Mouse (Mus musculus): ENCODE data around the gene Svs6.

The Svs6 gene

GRCm38 (mm10) chr2:164359668-164360067 lies 43.1 kb downstream of the Svs6 start:
- no peak for DNase-seq (ENCODE audit: low read depth, low spot score)

GRCm38 (mm10) chr2:164360974-164361657 lies 44.6 kb downstream of the Svs6 start:
- no peaks in the 10 kb centered on the region for H3K27me3 ChIP-seq (ENCODE audit: control insufficient read depth, insufficient read depth, low read length, poor library complexity, severe bottlenecking)
- no peaks in the 10 kb centered on the region for H3K36me3 ChIP-seq (ENCODE audit: control insufficient read depth, insufficient read depth, low read length, poor library complexity, severe bottlenecking)
- no peak for DNase-seq (ENCODE audit: low read depth, low spot score)

More at GRCm38 (mm10) chr2:164359668-164360067, 43.1 kb downstream of the Svs6 start:
- Histone ChIP-seq H3K27me3 (ENCODE audit: control insufficient read depth, insufficient read depth, low read length, poor library complexity, severe bottlenecking) (no peaks in the 10 kb centered on the region), H3K36me3 (ENCODE audit: control insufficient read depth, insufficient read depth, low read length, poor library complexity, severe bottlenecking) (no peaks in the 10 kb centered on the region)

GRCm38 (mm10) chr2:164366947-164367346 lies 50.4 kb downstream of the Svs6 start:
- DNase-seq (ENCODE audit: low read depth, low spot score), result no peak
- Histone ChIP-seq H3K36me3 (ENCODE audit: control insufficient read depth, insufficient read depth, low read length, poor library complexity, severe bottlenecking) (no peaks in the 10 kb centered on the region), H3K27me3 (ENCODE audit: control insufficient read depth, insufficient read depth, low read length, poor library complexity, severe bottlenecking) (no peaks in the 10 kb centered on the region)
